Comparison of ENCODE assay signal across 13 mouse cellular contexts in genomic region chr2:93099780-93100179, GRCm38 (mm10). TPM values are rescaled to one million over a fixed set of nuclear protein-coding genes. Genes with fewer than 3 reads are reported as not detected.
DNase-seq lines count a peak whose midpoint lies in the region; ATAC-seq lines count a peak whose summit lies in the region.
"Had no signal": no experiment of that assay in that cellular context is flagged by ENCODE, and none has a peak within 500 bp of the region (broad histone marks: within the 10 kb centered on the region; RNA-seq: fewer than 3 reads in every experiment).

No protein-coding gene starts in this region.

- peak; percentile 39; the same call in 1 of the 2 replicates for ATAC-seq in forebrain, embryonic 11.5 days (replicated peaks; ENCODE audit: low FRiP score)
- ATAC-seq in forebrain, embryonic 14.5 days = no peak
- peak; percentile 15; the same call in 1 of the 2 replicates for ATAC-seq in intestine, embryonic 15.5 days
- ATAC-seq in intestine, embryonic 16.5 days = no peak
- ATAC-seq in heart, embryonic 14.5 days (ENCODE audit: insufficient number of reproducible peaks, insufficient read depth, low FRiP score, low read depth) = no peak

- no peak overlapping the region for H3K4me2 ChIP-seq in forebrain, embryonic 11.5 days (ENCODE audit: low read depth, low read length, severe bottlenecking)
- no peak overlapping the region for H3K4me2 ChIP-seq in forebrain, embryonic 14.5 days (ENCODE audit: low read length)
- no peak overlapping the region for H3K4me2 ChIP-seq in intestine, embryonic 15.5 days (replicated peaks)
- no peak overlapping the region for H3K4me2 ChIP-seq in intestine, embryonic 16.5 days (ENCODE audit: low read depth, low read length)
- H3K4me2 ChIP-seq in heart, embryonic 14.5 days (ENCODE audit: low read length) = peak overlapping the region; percentile 28; the same call in 1 of the 2 replicates
- H3K4me2 ChIP-seq: limb, embryonic 13.5 days had no signal

- H3K4me1 ChIP-seq in forebrain, embryonic 11.5 days (replicated peaks; ENCODE audit: control insufficient read depth, insufficient read depth, low read length) = no peaks in the 10 kb centered on the region; the same call in 1 of the 2 replicates
- peaks cover 8% of the 10 kb centered on the region; the same call in 1 of the 2 replicates for H3K4me1 ChIP-seq in forebrain, embryonic 14.5 days (ENCODE audit: control insufficient read depth, insufficient read depth, low read length)
- peaks cover 16% of the 10 kb centered on the region for H3K4me1 ChIP-seq in intestine, embryonic 15.5 days (replicated peaks)
- H3K4me1 ChIP-seq in intestine, embryonic 16.5 days (ENCODE audit: control insufficient read depth, insufficient read depth, low read length) = peaks cover 5% of the 10 kb centered on the region; the same call in 1 of the 2 replicates
- peaks cover 13% of the 10 kb centered on the region in 2 experiments for H3K4me1 ChIP-seq in heart, embryonic 14.5 days (ENCODE audit: control insufficient read depth in 2 of 2, insufficient read depth in 2 of 2, low read length in 2 of 2)

- no peak overlapping the region for H3K4me3 ChIP-seq in forebrain, embryonic 11.5 days (ENCODE audit: low read depth, low read length)
- H3K4me3 ChIP-seq in forebrain, embryonic 14.5 days (ENCODE audit: low read depth, low read length) = no peak overlapping the region
- no peak overlapping the region for H3K4me3 ChIP-seq in intestine, embryonic 15.5 days (replicated peaks)
- no peak overlapping the region for H3K4me3 ChIP-seq in intestine, embryonic 16.5 days (ENCODE audit: low read length)
- H3K4me3 ChIP-seq in heart, embryonic 14.5 days (ENCODE audit: control insufficient read depth in 1 of 2, insufficient read depth in 1 of 2, low read depth in 1 of 2, low read length in 2 of 2) = no peak overlapping the region
- H3K4me3 ChIP-seq: heart, adult 2 months; limb, embryonic 13.5 days; myocyte had no signal

- no peaks in the 10 kb centered on the region for H3K27me3 ChIP-seq in forebrain, embryonic 11.5 days (ENCODE audit: control insufficient read depth, insufficient read depth, low read length)
- no peaks in the 10 kb centered on the region for H3K27me3 ChIP-seq in forebrain, embryonic 14.5 days (replicated peaks; ENCODE audit: control insufficient read depth, insufficient read depth, low read length)
- no peaks in the 10 kb centered on the region for H3K27me3 ChIP-seq in intestine, embryonic 15.5 days (replicated peaks)
- no peaks in the 10 kb centered on the region for H3K27me3 ChIP-seq in intestine, embryonic 16.5 days (replicated peaks; ENCODE audit: control insufficient read depth, insufficient read depth, low read length)
- no peaks in the 10 kb centered on the region for H3K27me3 ChIP-seq in heart, embryonic 14.5 days (ENCODE audit: control insufficient read depth, insufficient read depth, low read length)
- H3K27me3 ChIP-seq: limb, embryonic 13.5 days had no signal

- no peaks in the 10 kb centered on the region for H3K36me3 ChIP-seq in forebrain, embryonic 11.5 days (ENCODE audit: control insufficient read depth, insufficient read depth, low read length)
- no peaks in the 10 kb centered on the region for H3K36me3 ChIP-seq in forebrain, embryonic 14.5 days (ENCODE audit: control insufficient read depth, insufficient read depth, low read length)
- H3K36me3 ChIP-seq in intestine, embryonic 15.5 days = no peaks in the 10 kb centered on the region
- H3K36me3 ChIP-seq in intestine, embryonic 16.5 days (ENCODE audit: control insufficient read depth, insufficient read depth, low read length) = no peaks in the 10 kb centered on the region
- no peaks in the 10 kb centered on the region for H3K36me3 ChIP-seq in heart, embryonic 14.5 days (ENCODE audit: control insufficient read depth, insufficient read depth, low read length)
- H3K36me3 ChIP-seq: limb, embryonic 13.5 days had no signal

- no peak overlapping the region for H3K27ac ChIP-seq in forebrain, embryonic 11.5 days (ENCODE audit: low read depth, low read length)
- no peak overlapping the region for H3K27ac ChIP-seq in forebrain, embryonic 14.5 days (ENCODE audit: low read depth, low read length)
- H3K27ac ChIP-seq in intestine, embryonic 15.5 days = no peak overlapping the region
- no peak overlapping the region for H3K27ac ChIP-seq in intestine, embryonic 16.5 days (ENCODE audit: low read length)
- peak overlapping the region; percentile 3 to 44; a peak in 2 of 4 replicates for H3K27ac ChIP-seq in heart, embryonic 14.5 days (replicated peaks in 1 of 2; ENCODE audit: control insufficient read depth in 1 of 2, insufficient read depth in 1 of 2, low read depth in 2 of 2, low read length in 2 of 2)
- H3K27ac ChIP-seq: heart, adult 2 months; limb, embryonic 13.5 days had no signal

- no peak overlapping the region for H3K9ac ChIP-seq in forebrain, embryonic 11.5 days (ENCODE audit: low read length)
- H3K9ac ChIP-seq in forebrain, embryonic 14.5 days (ENCODE audit: low read length) = no peak overlapping the region
- H3K9ac ChIP-seq in intestine, embryonic 15.5 days = no peak overlapping the region
- H3K9ac ChIP-seq in intestine, embryonic 16.5 days (ENCODE audit: low read depth, low read length) = no peak overlapping the region
- no peak overlapping the region for H3K9ac ChIP-seq in heart, embryonic 14.5 days (ENCODE audit: low read length)
- H3K9ac ChIP-seq: limb, embryonic 13.5 days had no signal

- H3K9me3 ChIP-seq in forebrain, embryonic 11.5 days (ENCODE audit: control insufficient read depth, low read length) = no peaks in the 10 kb centered on the region
- no peaks in the 10 kb centered on the region for H3K9me3 ChIP-seq in forebrain, embryonic 14.5 days (replicated peaks; ENCODE audit: control insufficient read depth, low read length)
- H3K9me3 ChIP-seq in intestine, embryonic 15.5 days = no peaks in the 10 kb centered on the region
- no peaks in the 10 kb centered on the region for H3K9me3 ChIP-seq in intestine, embryonic 16.5 days (ENCODE audit: control insufficient read depth, low read length)
- no peaks in the 10 kb centered on the region for H3K9me3 ChIP-seq in heart, embryonic 14.5 days (ENCODE audit: control insufficient read depth, low read length)
- H3K9me3 ChIP-seq: limb, embryonic 13.5 days had no signal

- WGBS in forebrain, embryonic 11.5 days = 61% methylated on average over 3 of the region's 3 CpGs
- WGBS in forebrain, embryonic 14.5 days = 72% methylated on average over 3 of the region's 3 CpGs
- 40% methylated on average over 3 of the region's 3 CpGs for WGBS in intestine, embryonic 15.5 days
- 39% methylated on average over 3 of the region's 3 CpGs for WGBS in intestine, embryonic 16.5 days
- WGBS in heart, embryonic 14.5 days = 11% methylated on average over 3 of the region's 3 CpGs

- no peak for DNase-seq in forebrain, embryonic 11.5 days (ENCODE audit: low spot score)
- no peak for DNase-seq in forebrain, embryonic 14.5 days (ENCODE audit: low spot score)
- DNase-seq in MN1 (ENCODE audit: low spot score) = peak; percentile 64
- DNase-seq in gastrocnemius, postnatal 4 days (ENCODE audit: low spot score in 2 of 2) = no peak
- DNase-seq: cerebellum, postnatal 14 days; kidney, adult 2 months; lung, adult 18-20 months had no signal

RNA-seq across cellular contexts. Expression of gene Prdm11, which starts 53.8 kb away (rescaled TPM):
- 1.8 and 1.9 TPM in 2 replicates for polyA plus RNA-seq in forebrain, embryonic 11.5 days (2014; fragmentation: Nextera tagmentation; extraction: Ambion mirVana)
- 0.76 and 0.96 TPM in 2 replicates for polyA plus RNA-seq in forebrain, embryonic 14.5 days (2014; fragmentation: Nextera tagmentation; extraction: Ambion mirVana)
- polyA plus RNA-seq in intestine, embryonic 15.5 days (2015; fragmentation: Nextera tagmentation; extraction: Ambion mirVana) = 8.0 and 8.6 TPM in 2 replicates
- polyA plus RNA-seq in intestine, embryonic 16.5 days (2015; fragmentation: Nextera tagmentation; extraction: Ambion mirVana) = 7.1 and 7.3 TPM in 2 replicates
- polyA plus RNA-seq in heart, embryonic 14.5 days (2014; fragmentation: Nextera tagmentation; extraction: Ambion mirVana) = 3.3 and 4.2 TPM in 2 replicates
- total RNA-seq in gastrocnemius, postnatal 4 days (2021) = 1 to 10 TPM; 6.7 TPM

Comparison
In these comparisons a context has a peak if more than half of its experiments do, and no peak if none do; other contexts are left out.
1. ATAC-seq: peak in forebrain, embryonic 11.5 days (single experiment) and intestine, embryonic 15.5 days (single experiment); none in forebrain, embryonic 14.5 days (single experiment), intestine, embryonic 16.5 days (single experiment) and heart, embryonic 14.5 days (single experiment).
2. H3K27ac ChIP-seq: peak in heart, embryonic 14.5 days (2 of 2); none in forebrain, embryonic 11.5 days (single experiment), forebrain, embryonic 14.5 days (single experiment), intestine, embryonic 15.5 days (single experiment) and intestine, embryonic 16.5 days (single experiment).